Mouse (Mus musculus) naive thymus-derived CD4-positive, alpha-beta T cell, adult 2 months (primary cell): ENCODE measurements around the gene Ppm1b.

ENCODE experiments used
- DNase-seq: peaks from one replicate; pipeline ENCODE4 v3.0.0-alpha.2; 2011; ENCODE audit warnings: low read depth

The Ppm1b gene

GRCm38 (mm10) chr17:84958411-84958911 lies 1.9 kb downstream of the Ppm1b start:
- DNase-seq = peak; percentile 64

DNA sequence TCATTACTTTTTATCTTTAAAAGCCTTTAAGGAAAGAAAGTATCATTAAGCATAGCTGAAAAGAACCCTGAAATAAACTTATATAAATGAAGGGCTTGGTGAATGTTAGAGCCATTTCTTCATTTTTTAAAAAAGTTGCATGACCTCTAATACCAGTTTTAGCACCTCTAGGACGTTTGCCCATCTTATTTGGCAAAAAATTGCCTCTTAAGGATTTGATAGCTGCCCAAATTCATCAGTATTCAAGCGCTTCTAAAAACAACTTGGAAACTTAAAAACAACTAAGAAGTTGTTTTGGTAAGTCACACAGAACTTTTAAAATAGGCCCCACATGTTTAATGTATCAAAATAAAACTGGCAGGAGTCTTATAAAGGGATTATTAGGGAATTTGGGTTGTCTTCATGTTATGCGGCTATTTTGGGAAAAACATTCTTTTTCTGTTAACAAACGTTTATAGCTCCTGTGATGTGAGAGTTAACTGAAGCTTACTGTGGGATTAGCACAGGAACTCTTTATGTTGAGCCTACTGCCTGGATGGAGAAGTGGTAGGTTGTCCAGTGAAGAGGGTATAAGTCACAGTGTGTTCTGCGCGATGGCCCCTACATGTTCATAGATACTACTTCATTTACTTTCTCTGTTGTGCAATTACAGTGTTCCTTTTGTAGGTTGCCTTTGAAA lies 2.6 kb downstream of the Ppm1b start:
- DNase-seq = no peak

- no peak for DNase-seq
Observed at GRCm38 (mm10) chr17:84959665-84960020, 3.1 kb downstream of the Ppm1b start.

- no peak for DNase-seq
Observed at GRCm38 (mm10) chr17:84960136-84960535, 3.6 kb downstream of the Ppm1b start.

DNA sequence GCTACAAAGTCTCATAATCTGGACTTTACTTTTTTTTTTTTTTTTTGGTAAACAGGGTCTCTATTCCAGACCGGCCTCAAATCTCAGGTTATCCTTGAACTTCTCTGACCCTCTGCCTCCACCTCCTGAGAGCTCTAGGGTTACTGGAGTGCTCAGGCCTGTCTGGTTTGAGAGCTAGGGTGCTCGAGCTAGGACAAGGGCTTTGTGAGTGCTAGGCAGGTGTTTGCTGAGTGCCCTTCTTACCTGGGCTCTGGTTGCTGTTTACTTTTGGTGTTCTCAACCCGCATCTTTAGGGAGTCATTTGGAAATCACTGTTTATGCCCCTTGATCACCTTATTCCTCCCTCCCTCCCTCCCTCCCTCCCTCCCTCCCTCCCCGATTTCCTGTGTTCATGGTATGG lies 5.5 kb downstream of the Ppm1b start:
- no peak for DNase-seq

DNA sequence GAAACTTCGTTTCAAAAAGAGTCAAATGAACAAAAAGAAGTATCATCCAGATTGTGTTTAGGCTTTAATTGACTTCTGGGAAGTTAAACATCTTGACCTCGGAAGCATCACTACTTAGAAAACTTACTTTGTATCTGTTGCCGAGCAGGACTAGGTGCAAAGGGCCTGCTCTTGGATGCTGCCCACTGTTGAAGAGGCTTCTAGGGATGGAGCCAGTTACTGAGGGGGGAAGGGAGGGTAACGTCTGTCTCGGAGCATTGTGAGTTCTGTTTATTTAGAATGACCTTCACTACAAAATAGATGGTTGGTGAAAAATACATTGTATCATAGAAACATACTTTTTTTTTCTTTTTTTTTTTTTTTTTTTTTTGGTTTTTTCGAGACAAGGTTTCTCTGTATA lies 7.1 kb downstream of the Ppm1b start:
- DNase-seq = no peak

- no peak for DNase-seq
Observed at GRCm38 (mm10) chr17:84966231-84966630, 9.7 kb downstream of the Ppm1b start.

GRCm38 (mm10) chr17:84967045-84967444 lies 10.5 kb downstream of the Ppm1b start:
- no peak for DNase-seq

- DNase-seq = no peak
Observed at GRCm38 (mm10) chr17:84969916-84970315, 13.4 kb downstream of the Ppm1b start.

GRCm38 (mm10) chr17:84981721-84982120 lies 25.2 kb downstream of the Ppm1b start:
- no peak for DNase-seq

DNA sequence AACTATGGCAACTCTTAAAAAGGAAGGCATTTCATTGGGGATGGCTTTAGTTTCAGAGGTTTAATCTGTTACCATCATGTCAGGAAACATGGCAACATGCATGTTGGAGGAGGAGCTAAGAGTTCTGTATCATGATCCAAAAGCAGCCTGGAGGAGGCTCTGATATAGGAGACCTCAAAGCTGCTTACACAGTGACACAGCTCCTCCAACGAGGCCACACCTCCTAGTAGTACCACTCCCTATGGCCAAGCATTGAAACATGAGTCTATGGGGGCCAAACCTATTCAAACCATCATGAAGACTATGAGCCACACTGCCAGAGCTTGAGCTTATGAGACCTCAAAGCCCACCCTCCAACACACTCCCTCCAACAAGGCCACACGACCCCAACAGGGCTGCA lies 26.2 kb downstream of the Ppm1b start:
- no peak for DNase-seq

GRCm38 (mm10) chr17:84986368-84986767 lies 29.8 kb downstream of the Ppm1b start:
- DNase-seq = no peak

DNA sequence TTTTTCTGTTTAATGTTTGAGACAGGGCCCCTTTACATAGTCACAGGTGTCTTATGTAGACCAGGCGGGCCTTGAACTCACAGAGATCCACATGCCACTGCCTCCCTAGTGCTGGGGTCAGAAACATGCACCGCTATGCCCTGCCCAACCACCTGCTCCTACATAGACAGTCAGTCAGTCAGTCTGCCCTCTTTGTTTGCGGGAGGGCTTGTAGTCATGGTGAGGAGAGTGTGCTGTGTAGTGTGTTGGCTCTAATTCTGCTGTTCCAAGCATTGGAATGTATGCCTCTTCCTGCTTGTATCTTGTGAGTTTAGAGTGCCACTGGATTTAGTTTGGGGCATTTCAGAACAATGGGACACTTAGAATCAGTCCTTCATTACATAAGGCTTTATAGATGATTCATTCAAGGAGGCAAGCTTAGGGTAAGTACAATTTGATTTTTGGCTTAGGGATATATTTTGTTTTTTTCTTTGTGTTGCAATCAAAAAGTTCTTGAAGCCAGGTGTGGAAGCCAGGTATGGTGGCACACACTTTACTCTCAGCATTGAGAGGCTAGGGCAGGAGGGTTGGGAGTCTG lies 31.4 kb downstream of the Ppm1b start:
- DNase-seq = no peak

DNA sequence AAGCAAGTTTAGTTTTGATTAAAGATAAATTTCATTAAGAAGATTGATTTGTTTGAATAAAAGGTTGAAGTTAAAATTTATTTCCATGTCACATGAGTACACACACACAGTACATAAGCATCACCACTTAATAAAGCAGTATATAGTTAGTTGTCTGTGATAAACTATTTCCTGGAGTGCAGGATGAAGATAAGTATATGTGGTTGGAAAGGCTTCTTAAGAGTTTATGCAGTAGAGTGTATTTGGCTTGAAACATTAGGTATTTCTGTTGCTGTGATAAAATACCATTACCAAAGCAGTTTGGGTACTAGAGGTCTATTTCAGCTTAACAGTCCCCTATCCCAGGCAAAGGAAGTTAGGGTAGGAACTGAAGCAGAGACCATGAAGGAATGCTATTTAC lies 32.0 kb downstream of the Ppm1b start:
- no peak for DNase-seq

- DNase-seq = no peak
Observed at GRCm38 (mm10) chr17:84995844-84996243, 39.3 kb downstream of the Ppm1b start.

- peak; percentile 29 for DNase-seq
Observed at GRCm38 (mm10) chr17:84997639-84998038, 41.1 kb downstream of the Ppm1b start.

GRCm38 (mm10) chr17:84999636-85000035 lies 43.1 kb downstream of the Ppm1b start:
- DNase-seq = no peak

DNA sequence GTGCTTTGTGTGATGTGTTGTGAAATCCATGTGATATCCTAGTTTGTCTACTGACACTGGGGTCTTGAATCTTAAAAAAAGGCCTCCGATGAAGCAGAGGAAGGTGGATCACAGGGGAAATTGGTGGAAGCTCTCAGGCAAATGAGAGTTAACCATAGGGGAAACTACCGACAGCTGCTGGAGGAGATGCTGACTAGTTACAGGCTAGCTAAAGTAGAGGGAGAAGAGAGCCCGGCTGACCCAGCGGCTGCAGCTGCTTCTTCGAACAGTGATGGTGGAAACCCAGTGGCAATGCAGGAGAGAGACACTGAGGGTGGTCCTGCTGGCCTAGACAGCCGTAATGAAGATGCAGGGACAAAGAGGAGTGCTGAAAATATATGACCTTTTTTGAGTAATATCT lies 56.9 kb downstream of the Ppm1b start:
- DNase-seq = no peak

- DNase-seq = no peak
Observed at GRCm38 (mm10) chr17:85014632-85015031, 58.1 kb downstream of the Ppm1b start.

- DNase-seq = no peak
Observed at GRCm38 (mm10) chr17:85018344-85018743, 61.8 kb downstream of the Ppm1b start.

DNA sequence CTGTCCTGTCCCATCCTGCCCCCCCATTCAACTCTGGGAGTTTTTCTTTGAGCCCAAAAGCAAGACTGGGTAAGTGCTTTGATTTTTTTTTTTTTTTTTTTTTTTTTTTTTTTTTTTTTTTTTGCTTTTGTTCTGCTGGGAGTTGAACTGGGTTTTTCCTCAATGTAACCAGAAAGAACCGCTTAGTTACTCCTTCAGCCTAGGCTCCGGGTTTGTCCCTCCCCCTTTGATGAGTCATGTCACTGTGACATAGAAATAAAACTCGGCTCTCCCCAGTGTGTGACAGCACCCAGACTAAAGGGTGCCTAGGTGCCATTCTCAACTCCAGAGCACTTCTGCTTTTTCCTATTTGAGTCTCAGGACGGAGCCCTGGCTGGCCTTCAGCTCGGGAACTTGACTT lies 62.3 kb downstream of the Ppm1b start:
- DNase-seq = no peak

GRCm38 (mm10) chr17:85020343-85020742 lies 63.8 kb downstream of the Ppm1b start:
- no peak for DNase-seq

- DNase-seq = peak; percentile 96
Observed at GRCm38 (mm10) chr17:85023247-85024167, 67.0 kb downstream of the Ppm1b start.
